Mouse (Mus musculus) cerebellum, postnatal 25 days (tissue): Measurements from ENCODE around the gene Ncoa5.
A peak's percentile ranks its signal among the peaks of the same experiment; 100 is the strongest.

ENCODE experiments used
- DNase-seq, 2 experiments: peaks; one replicate each; pipeline ENCODE4 v3.0.0; 2021; ENCODE audit warnings: mixed read lengths in 2 of 2

Ncoa5 gene

GRCm38 (mm10) chr2:164956195-164956594 lies 78.5 kb downstream of the Ncoa5 start:
- DNase-seq: no peak

- no peak for DNase-seq
Measured at GRCm38 (mm10) chr2:164955725-164956124, 78.9 kb downstream of the Ncoa5 start.

- peak; percentile 95 to 96 for DNase-seq
Measured at GRCm38 (mm10) chr2:164953224-164953623, 81.4 kb downstream of the Ncoa5 start.

GRCm38 (mm10) chr2:164952448-164952847 lies 82.2 kb downstream of the Ncoa5 start:
- peak in 1 of 2 experiments; percentile 53 for DNase-seq

- no peak for DNase-seq
Measured at GRCm38 (mm10) chr2:164951745-164952144, 82.9 kb downstream of the Ncoa5 start.

GRCm38 (mm10) chr2:164950501-164950900 lies 84.2 kb downstream of the Ncoa5 start:
- DNase-seq: peak; percentile 30 to 54
